Mouse (Mus musculus) forebrain, embryonic 16.5 days (tissue): ENCODE measurements around the gene Btbd7. TPM values are rescaled to one million over a fixed set of nuclear protein-coding genes. Genes with fewer than 3 reads are reported as not detected.

Source experiments
- polyA plus RNA-seq: library from polyadenylated mRNA; unstranded; fragments of >200 nt; fragmentation: Nextera tagmentation; extraction: Ambion mirVana; gene quantifications from 2 replicates; pipeline ENCODE4 v1.2.1, GENCODE M21; 2015

The Btbd7 gene
- polyA plus RNA-seq, 1 experiment from 2014 or later = 16.1 TPM

Other genes with a start within 250 kb of the Btbd7 start
- gene Itpk1, start 173.5 kb downstream of the Btbd7 start, polyA plus RNA-seq = 66.5 and 68.7 TPM in 2 replicates
- gene Moap1, start 134.8 kb downstream of the Btbd7 start, polyA plus RNA-seq = 53.6 and 60.2 TPM in 2 replicates
- gene Tmem251, start 134.7 kb downstream of the Btbd7 start, polyA plus RNA-seq = 11.0 and 11.9 TPM in 2 replicates
- gene Gm28051, start 120.7 kb downstream of the Btbd7 start, polyA plus RNA-seq = not detected in 2 replicates
- gene Gon7, start 120.7 kb downstream of the Btbd7 start, polyA plus RNA-seq = 43.6 and 50.0 TPM in 2 replicates
- 43.1 and 47.6 TPM in 2 replicates for gene Ubr7, start 120.5 kb downstream of the Btbd7 start, polyA plus RNA-seq
- 38.4 and 39.8 TPM in 2 replicates for gene Gm20604, start 119.8 kb downstream of the Btbd7 start, polyA plus RNA-seq
- gene Cox8c, start 20.8 kb upstream of the Btbd7 start, polyA plus RNA-seq = not detected in 2 replicates
- 8.8 TPM in 2 replicates for gene Unc79, start 70.4 kb upstream of the Btbd7 start, polyA plus RNA-seq